Mouse (Mus musculus): ENCODE results near the gene Aebp1.

The Aebp1 gene

GRCm38 (mm10) chr11:5920323-5920960 is 58.7 kb downstream of the Aebp1 start:
- no peak for DNase-seq (ENCODE audit: low read depth, low spot score)
